Mouse (Mus musculus): ENCODE data around the gene Hexb.
A peak's percentile ranks its signal among the peaks of the same experiment; 100 is the strongest.

The Hexb gene

DNA sequence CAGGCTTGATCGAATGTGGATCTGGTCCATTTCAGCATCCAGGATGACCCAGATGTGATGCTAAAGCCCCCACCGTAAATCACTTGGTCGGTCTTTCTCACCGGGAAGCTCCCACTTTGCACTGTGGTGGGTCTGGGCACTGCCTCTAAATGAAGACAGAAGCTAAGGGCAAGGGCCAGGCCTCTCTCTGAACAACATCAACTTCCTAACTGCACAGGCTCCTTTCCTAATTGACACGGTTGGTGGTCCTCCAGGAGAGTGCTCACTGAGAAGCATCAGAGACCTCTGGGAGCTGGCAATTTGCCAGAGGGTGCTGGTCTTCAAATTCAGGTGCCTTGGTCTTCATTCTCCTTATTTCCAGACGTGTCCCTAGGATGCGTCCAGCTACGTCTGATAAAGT is 25.7 kb upstream of the Hexb start:
- no peak for DNase-seq

DNA sequence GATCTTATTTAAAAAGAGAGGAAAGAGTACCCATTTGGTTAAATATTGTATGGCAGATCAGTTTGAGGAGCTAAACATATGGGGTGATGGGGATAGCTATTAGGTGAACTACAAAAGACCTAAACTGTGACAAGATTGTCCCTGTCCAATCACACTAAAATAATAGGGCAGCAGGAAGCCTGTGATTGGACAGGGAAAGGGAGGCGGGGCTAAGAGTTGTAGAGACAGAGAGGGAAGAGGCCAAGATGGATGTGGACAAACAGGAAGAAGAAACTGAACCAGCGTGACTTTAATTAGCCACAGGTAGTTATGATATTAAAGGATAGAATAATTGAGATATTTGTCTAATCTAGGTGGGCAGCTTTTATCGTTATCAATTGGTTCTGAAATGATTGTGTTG is 21.9 kb upstream of the Hexb start:
- no peak for DNase-seq

DNA sequence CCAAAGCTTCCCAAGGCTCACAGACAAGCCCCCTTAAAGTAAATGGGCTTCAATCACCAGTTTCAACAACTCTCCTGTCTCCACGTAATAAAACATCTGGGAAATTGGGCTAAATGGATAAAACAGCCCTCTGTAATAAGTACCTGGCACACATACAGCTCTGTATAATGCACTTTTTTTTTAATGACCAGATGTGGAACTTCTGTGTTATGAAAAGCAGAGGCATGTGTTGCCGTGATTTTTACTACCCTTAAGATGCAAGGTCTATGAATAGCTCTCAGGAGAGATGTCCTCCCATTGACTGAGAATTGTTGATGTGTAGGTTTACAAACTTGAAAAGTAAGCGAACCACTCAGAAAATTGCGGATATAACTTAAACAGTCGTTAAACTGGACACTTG is 18.0 kb upstream of the Hexb start:
- no peak for DNase-seq

DNA sequence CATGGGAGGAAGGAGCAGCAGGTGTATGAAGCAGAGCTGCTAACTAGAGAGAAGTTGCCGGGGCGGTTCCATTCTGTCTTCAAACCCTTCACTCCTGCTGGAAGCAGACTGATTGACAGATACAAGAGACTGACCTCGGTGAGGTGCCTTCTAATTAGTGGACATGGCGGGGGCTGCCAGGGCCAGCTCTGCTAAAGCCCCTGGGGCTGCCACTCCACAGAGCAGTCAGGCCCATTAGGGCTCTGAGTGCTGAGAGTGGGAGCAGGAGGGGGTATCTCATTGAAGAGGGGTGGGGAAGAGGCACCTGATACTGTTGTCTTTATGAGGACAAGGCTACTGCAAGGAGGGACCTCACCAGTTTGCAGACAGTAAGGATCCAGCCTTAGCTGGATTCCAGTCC is 17.4 kb upstream of the Hexb start:
- DNase-seq: no peak

DNA sequence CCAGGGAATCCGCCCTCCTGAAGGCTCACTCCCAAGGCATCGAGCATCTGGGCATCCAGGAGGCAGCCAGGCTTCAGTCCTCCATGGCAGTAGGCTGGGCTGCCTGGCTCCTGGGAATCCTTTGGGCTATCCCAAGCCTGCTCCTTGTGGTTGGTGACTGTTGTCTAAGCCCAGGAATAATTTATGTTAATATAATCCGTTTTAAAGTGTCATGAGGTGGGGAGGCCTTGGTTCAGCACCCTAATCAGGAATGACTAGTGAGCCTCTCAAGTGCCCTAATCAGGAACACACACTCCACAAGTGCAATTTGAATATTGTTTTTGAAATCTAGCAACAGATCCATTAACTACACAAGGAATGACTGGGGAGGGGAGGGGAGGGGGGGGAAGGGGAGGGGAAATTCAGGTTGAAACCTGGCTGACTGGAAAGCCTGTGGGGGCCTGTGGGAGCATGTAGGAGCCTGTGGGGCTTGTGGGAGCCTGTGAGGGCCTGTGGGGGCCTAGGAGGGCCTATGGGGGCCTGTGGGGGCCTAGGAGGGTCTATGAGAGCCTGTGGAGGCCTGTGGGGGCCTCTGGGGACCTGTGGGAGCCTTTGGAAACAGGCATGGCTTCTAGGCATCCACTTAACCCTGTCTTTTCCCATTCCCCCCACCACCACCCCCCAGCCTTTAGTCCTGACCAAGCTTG is 16.6 kb upstream of the Hexb start:
- DNase-seq: no peak

DNA sequence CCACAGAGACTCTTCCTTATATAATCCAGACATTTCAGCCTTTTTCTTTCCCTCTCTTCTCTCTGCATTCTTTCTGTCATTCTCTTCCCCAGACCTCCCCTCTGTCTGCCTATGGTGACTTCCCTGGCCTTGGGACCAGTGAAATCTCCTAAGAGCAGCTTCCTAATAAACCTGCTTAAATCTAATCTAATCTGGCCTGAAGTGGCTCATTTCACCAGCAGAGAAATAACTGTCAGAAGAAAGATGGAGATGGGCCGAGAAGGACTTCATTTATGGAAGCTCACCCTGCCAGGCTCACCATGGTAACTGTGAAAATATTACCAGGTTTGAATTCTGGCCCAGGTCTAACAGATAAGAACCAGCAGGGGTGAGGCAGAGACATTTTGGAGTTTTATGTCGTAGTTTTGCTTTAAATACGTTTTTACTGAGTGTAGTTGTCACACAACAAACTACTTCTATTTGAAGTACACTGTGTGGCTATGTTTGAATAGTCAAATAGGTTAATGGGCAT is 10.4 kb upstream of the Hexb start:
- peak in 1 of 2 experiments; percentile 17 for DNase-seq

DNA sequence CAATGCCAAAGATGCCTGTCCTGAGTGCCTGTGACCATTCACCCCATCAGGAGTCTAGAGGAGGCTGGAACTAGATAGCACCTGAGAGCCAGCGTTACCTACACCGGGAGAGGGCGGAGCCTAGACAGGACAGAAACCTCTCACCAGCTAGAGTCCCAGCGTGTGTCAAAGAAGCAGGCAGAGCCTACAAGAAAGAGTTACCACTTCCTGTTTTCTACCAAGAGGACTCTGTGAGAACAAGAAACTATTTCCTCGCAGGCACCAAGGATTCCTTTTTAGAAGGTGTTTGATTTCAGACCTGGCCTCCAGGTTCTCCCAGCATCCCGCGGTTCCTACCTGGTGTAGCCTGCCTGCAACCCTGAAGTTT is 9.9 kb upstream of the Hexb start:
- DNase-seq: no peak

DNA sequence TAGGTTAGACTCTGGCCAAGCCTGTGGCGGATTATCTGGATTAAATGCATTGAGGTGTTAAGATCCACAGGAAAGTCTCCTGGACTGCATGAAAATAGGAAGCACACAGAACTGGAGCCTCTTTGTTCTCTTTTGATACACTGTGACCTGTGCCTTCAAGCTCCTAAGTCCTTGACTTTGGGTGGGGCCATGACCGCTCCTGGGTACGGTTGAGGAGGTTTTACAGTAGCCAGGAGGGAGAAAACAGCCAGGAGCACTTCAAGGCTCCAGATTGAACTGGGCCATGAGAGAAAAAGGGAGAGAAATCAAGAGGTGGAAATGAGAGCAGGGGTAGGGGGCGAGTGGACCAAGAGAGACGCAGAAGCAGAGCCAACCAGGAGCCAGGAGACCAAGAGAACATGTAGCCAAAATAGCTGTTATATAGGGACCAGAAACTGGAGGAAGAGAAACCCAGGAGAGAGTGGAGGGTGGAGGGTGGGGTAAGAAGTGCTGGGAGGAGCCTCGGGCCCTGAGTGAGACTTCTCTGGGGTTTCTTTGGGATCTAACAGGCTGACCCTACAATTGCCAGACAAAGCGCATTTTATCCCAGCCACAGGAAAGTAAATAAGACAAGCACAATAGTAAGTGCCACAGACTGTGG is 9.4 kb upstream of the Hexb start:
- peak in 1 of 2 experiments; percentile 31 for DNase-seq

DNA sequence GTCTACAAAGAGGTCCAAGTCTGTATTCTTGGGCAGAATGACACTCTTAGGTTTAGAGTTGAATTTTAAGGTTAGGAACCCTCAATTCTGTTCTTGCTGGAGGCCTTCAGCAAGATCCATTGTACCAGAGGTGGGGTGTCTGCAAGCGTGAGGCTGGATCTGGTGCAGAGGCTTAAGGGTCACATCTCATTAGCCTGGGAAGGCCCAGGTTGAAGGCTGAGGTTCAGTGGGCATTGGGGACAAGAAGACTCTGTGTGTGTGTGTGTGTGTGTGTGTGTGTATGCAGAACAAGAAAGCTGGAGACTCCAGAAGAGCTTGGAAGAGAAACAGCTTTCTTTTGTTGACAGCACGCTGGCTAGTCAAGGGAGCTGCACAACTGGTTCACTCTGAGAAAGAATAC is 7.9 kb upstream of the Hexb start:
- no peak for DNase-seq

DNA sequence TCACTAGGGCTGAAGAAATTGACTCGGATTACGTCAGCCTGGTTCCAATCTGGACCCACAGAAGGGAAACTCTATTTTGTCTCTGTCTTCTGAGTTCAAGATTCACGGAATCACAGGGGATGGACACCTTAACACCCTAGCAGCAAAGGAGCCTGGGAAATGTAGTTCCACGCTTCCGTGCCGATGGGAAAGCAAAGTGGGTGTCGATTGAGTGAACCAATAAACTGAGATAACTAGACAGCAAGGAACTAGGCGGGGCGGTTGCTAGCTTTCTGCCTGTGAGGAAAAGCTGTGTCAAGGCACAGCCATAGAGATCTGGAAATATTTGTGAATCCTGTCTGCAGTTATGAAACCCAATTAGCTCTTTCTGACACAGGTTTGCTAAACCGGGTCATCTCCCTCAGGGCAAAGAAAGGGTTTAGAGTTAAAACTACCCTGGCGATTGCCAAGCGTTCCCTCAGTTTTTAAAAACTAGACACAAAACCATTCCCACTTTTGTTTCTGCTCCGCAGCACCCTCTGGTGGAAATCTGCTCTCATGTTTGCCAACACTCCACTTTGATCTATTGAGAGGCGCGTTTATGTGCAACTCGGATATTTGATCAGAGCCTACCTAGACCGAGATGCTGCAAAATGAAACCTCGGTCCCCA is 7.0 kb upstream of the Hexb start:
- DNase-seq: peak; percentile 87

DNA sequence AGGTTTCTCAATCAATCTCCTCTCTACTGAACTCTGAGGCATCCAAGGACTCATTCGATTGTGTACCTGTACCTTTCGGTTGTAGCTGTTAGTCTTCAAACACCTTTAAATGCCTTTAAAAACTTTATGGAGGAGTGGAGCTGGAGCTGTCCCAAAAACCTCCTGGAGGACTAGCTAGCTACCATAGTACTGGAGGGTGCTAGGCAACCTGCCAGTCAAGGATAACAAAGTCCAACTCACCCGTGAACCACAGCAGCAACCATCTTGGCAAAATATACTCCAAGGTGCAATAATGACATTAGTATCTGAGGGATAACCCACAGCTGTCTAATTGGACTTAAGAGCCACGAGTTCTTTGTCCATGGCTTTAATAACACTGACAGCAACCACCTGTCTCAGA is 3.7 kb upstream of the Hexb start:
- DNase-seq: no peak

DNA sequence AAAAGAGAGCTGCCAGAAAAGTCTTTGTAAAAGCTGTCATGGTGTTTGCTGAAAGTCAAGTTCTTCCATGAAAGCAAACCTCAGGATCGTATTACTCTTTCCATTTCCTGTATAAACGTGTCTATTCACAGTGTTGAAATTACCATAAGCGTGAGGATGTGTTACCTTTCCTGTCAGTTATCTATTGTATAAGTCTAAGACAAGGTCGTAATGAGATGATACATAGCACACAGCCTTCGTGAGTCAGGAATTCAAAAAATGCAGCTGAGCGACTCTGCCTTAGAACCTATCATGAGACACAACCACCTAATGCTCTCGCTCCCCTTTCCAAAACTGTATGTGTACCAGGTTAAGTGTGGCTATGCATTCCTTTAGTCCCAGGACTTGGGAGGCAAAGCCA is 2.9 kb upstream of the Hexb start:
- no peak for DNase-seq

DNA sequence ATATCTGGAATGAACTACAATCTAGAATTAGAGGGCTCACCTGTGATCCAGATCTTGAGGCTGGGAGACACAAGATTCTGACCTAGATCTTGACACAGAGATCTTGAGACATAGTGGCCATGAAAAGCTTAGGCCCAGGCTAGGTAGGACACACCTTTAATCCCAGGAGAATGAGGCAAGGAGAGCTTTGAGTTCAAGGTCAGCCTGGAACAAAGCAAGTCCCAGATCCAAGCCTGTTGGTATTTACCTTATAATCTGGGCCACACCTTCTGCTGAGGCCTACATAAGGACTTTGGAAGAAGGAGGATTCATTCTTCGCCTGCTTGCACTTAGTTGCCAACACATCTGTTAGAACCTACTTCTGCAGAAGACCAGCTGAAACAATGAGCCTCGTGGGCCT is 966 bp upstream of the Hexb start:
- DNase-seq: no peak

DNA sequence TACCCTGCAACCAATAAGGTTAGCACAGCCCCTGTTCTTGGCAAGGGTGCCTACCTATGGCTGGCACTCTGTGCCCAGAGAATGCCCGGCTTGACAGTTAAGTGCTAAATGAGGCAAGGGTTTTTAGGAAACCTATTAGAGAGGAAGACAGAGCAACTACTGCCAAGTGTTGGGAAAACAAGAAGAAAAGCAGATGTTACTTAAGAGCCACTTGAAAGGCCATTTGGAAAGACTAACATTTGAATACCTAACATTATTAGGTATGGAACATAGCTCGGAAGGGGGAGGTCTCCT is 1.3 kb downstream of the Hexb start:
- DNase-seq: no peak

DNA sequence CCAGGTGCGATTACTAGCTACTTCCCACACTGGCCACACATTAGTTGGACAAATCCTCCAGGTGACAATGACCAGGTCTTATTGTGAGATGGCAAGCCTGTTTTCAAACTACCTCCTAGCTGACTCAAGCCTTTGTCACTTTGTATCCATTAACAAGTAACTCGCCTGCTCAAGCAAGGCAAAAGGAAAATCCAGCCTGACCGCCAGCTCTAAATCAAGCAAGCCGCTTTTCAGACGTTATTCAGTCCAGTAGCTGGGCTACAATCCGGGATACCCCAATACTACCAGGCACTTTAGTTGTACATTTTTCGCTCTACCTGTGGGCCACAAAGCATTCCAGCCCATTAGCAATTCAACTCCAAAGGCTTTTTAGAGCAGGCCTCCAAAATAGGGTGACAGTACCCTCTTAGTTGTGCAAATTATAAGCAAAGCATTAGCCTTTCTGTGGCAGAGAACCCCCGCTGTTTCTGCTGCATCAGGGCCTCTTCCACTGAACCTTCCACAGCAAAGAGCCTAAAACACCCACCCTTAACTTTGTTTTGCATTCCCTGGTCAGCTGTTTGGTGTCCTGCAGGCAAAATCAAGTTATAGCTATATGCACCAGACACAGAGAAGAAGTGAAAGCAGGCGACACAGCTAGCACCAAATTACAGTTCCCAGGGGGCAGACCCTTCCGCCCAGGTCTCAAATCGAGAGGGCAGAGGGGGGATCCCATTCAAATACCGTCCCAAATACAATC is 1.8 kb downstream of the Hexb start:
- DNase-seq: no peak

DNA sequence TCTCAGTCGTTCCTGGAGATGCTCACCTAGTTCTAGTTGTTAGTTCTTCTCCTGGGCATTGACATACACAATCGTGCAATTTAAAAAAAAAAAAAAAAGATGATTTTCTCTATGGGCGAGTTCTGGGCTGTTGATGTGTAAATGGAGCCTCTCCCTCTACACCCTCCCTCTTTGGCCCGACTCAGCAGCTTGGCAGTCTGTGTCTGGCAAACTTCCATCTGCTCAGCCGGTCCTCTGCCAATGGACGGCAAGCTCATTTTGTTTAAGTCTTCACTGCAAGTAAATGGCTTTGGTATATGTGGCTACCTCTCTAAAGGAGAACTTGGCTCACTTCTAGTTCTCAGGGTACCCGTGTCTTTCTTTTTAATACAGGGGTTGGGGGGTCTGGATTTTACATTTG is 4.7 kb downstream of the Hexb start:
- DNase-seq: peak; percentile 96

DNA sequence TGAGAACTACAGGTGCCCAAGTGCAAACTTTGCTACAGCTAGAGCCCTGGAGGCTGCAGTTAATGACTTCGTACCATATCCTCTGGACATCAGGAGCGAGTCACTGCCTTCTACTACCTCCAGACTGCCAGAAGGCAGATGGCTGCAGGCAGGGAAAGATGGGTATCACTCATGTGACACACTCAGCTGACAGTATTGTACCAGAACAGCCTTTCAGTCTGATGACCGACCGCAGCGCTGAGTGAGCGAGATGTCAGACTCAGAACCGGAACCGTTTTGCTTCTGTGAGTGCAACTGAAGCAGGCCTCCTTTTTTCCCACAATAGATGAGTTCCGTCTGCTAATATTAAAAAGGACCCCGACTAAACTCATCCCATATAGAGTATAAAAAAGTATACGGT is 5.5 kb downstream of the Hexb start:
- DNase-seq: peak; percentile 19 to 26

DNA sequence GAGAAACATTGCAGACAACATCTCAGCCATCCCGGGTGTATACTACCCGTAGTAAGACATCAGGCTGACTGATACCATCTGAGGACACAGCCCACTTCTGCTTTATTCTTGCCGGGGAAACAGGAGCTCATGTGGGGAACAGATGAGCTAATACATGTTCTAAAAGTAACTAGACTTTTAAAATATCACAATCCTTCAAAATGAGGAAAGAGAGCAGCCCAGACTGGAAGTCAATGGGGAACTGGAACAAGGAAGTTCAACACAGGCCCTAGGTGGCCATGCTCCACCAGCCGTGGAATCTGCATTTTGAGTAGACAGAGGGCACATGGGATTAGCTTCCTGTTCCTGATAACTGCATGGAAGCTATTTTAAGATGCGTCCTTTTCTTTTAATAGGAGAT is 10.5 kb downstream of the Hexb start:
- no peak for DNase-seq

DNA sequence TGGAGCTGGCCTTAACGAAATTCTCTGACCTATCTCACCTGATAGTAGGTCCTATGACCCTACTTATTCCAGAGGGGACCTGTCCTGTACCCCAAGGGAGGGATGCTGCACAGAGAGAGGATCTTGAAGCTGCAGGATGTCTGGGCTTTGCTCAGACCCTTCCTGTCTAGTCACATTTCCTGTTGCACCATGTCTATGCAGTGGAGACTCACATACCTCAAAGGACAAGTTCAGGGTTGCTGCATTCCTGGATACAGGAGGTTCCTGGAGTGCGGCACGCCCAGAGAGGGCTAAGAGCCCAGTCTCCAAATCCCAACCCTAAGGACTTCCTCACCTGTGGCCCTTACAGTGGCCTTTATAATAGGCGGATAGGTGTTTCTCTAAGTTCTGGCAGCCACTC is 11.8 kb downstream of the Hexb start:
- no peak for DNase-seq

DNA sequence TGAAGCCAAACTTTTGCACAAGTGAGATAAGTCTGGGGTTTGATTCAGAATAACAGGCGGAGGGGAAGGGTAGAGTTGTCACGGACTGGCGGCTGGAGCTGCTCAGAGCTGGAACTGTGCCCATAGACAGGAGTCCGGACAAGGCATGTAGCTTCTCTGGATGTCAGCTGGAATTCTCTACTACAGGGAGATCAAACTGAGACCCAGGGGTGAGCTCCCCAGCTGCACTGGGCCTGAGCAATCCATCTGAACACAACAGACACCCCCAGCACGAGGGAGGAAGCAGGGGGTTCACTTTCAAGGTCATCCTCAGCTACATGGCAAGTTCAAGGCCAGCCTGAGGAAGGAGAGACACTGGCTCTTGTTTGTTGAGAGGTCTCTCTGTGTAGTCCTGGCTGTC is 13.5 kb downstream of the Hexb start:
- DNase-seq: peak; percentile 19 to 24

DNA sequence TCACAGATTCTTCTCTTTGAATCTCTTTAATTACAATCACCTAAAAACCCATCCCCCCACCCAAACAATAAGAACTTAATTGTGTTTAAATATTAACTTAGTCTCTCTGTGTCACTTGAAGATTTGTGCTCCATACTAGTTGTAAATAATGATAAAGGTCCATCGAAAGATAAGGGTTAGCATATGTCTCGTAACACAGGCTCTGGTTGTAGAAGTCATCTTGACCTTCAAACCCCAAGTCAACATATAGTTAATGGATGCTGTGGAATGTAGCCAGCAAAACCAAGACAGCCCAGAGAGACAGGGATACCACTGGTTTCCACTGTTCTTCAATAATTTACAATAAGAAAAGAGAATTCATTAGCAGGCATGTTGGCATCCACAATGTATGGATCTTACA is 14.0 kb downstream of the Hexb start:
- no peak for DNase-seq

DNA sequence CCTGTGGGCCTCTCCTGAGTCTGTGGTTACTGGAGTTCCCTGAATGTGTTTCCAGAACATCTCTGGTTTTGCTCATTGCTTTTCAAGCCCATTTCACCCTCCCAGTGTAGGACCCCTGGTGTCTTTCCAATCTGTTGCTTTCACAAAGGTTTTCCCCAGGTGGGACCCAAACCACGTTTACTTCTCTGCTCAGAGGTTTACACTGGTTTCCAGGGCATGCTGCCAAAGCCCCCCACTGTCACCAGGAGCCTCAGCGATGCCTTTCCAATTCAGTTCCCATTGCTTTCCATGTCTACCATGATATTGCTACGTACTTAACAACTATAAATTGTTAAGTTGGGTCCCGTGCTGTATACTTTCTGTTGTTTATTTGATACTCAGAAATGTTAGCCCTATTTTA is 15.3 kb downstream of the Hexb start:
- DNase-seq: peak; percentile 59 to 65

DNA sequence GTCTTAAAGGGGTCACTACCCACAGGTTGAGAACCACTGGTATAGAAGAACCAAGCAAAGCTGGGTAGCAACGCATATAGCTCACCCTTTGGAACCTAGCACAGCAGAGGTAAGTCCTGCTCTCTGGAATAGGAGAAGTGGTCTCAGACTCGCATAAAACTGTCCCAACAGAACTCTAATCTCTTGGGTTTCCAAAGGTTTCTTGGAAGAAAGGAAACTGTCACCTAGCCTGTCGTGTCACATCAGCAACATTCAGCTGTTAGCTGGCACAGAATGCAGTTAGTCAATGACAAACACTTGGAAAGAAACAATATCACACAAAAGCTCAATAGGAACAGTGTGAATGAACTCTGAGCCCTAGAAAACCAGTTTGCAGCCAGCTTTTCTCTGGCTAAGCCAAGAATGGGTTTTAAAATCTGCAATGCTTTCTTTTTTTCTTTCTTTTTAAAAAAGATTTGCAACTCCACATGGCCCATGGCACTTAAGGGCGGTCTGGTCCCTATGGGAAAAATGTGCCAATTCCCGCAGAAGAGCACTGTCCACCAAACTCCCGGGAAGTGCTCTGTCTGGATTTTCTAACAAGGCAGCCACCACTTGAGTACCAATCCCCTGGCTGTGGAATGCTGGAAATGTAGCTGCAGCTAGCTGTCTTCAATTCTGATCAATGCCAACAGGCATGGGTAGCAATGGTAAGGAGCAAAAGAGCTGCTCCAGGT is 17.9 kb downstream of the Hexb start:
- DNase-seq: no peak
